ENCODE assay signal across 8 mouse cellular contexts in the genomic region with DNA sequence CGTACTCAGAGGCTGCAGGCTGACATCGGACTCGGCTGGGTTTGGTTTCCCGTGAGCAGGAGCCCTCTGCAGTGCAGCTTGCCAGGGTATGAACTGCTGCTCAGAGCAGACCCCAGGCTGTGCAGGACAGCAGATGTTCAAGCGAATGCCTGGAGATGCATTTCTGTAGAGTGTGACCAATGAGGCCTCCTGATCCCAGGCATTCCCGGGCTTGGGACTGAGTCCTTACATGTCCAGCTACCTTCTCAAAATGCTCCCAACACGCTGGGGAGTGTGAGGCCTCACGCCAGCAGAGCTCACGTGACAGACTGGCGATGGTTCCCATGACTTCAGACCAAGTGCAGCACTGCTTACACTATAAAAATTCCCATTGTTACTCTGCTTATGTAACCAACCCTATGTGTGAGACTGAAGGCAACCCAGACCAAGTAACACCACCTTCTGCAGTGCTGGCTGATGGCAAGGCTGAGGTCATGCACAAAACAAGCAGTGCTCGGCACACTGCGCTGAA.
DNase-seq lines count a peak whose midpoint lies in the region; ATAC-seq and TF ChIP-seq lines count a peak whose summit lies in the region.

No protein-coding gene starts in this region.

- H3K4me2 ChIP-seq in heart, embryonic 14.5 days (ENCODE audit: low read length), result 0 out of 2 replicates have a peak overlapping the region, but pooled peaks have one; percentile 15
- H3K4me2 ChIP-seq in limb, embryonic 15.5 days, result no peak overlapping the region
- no peak overlapping the region for H3K4me2 ChIP-seq in stomach, postnatal 0 days (replicated peaks; ENCODE audit: low read depth)

- ATAC-seq in heart, embryonic 14.5 days (ENCODE audit: insufficient number of reproducible peaks, insufficient read depth, low FRiP score, low read depth), result peak; percentile 38; the same call in 1 of the 2 replicates
- ATAC-seq in limb, embryonic 15.5 days (ENCODE audit: insufficient number of reproducible peaks, low FRiP score, low TSS enrichment, low read depth), result peak; percentile 53
- ATAC-seq in stomach, postnatal 0 days (ENCODE audit: low FRiP score, low TSS enrichment), result peak; percentile 83

- TF ChIP-seq EP300 in stomach, postnatal 0 days (optimal IDR thresholded peaks at IDR 0.05), result no peak

- H3K27ac ChIP-seq in heart, embryonic 14.5 days (replicated peaks in 1 of 2; ENCODE audit: control insufficient read depth in 1 of 2, insufficient read depth in 1 of 2, low read depth in 2 of 2, low read length in 2 of 2), result peak overlapping the region; percentile 70 to 92
- H3K27ac ChIP-seq in limb, embryonic 15.5 days, result peak overlapping the region; percentile 71
- H3K27ac ChIP-seq in stomach, postnatal 0 days (replicated peaks), result peak overlapping the region; percentile 83

- no peak overlapping the region for H3K4me3 ChIP-seq in heart, embryonic 14.5 days (ENCODE audit: control insufficient read depth in 1 of 2, insufficient read depth in 1 of 2, low read depth in 1 of 2, low read length in 2 of 2)
- no peak overlapping the region for H3K4me3 ChIP-seq in limb, embryonic 15.5 days
- H3K4me3 ChIP-seq in stomach, postnatal 0 days (ENCODE audit: low read depth, low read length), result no peak overlapping the region

- peaks cover 28 to 44% of the 10 kb centered on the region in 2 experiments for H3K4me1 ChIP-seq in heart, embryonic 14.5 days (ENCODE audit: control insufficient read depth in 2 of 2, insufficient read depth in 2 of 2, low read length in 2 of 2)
- peaks cover 39% of the 10 kb centered on the region for H3K4me1 ChIP-seq in limb, embryonic 15.5 days
- H3K4me1 ChIP-seq in stomach, postnatal 0 days (replicated peaks; ENCODE audit: control insufficient read depth, insufficient read depth), result peaks cover 12% of the 10 kb centered on the region; the same call in 1 of the 2 replicates

- peak; percentile 56 for DNase-seq in adrenal gland, postnatal 10 days
- DNase-seq in adrenal gland, postnatal 14 days, result no peak
- DNase-seq in Muller cell, postnatal 12 days (ENCODE audit: inconsistent ontology term), result peak; percentile 60
- peak; percentile 65 for DNase-seq in stomach, postnatal 0 days (ENCODE audit: low spot score)
- no peak for DNase-seq in urinary bladder, adult 18-20 months (ENCODE audit: low spot score in 2 of 2)
- DNase-seq in frontal cortex, postnatal 14 days (ENCODE audit: low spot score in 2 of 2), result no peak

- H3K36me3 ChIP-seq in heart, embryonic 14.5 days (ENCODE audit: control insufficient read depth, insufficient read depth, low read length), result no peaks in the 10 kb centered on the region
- H3K36me3 ChIP-seq in limb, embryonic 15.5 days, result no peaks in the 10 kb centered on the region
- no peaks in the 10 kb centered on the region for H3K36me3 ChIP-seq in stomach, postnatal 0 days (ENCODE audit: control insufficient read depth, insufficient read depth, low read length)

- H3K27me3 ChIP-seq in heart, embryonic 14.5 days (ENCODE audit: control insufficient read depth, insufficient read depth, low read length), result no peaks in the 10 kb centered on the region
- no peaks in the 10 kb centered on the region; the same call in 1 of the 2 replicates for H3K27me3 ChIP-seq in limb, embryonic 15.5 days
- no peaks in the 10 kb centered on the region for H3K27me3 ChIP-seq in stomach, postnatal 0 days (ENCODE audit: control insufficient read depth, insufficient read depth, low read length)

- TF ChIP-seq CTCF in stomach, postnatal 0 days (IDR thresholded peaks at IDR 0.05; ENCODE audit: low read depth), result no peak

- H3K9ac ChIP-seq in heart, embryonic 14.5 days (ENCODE audit: low read length), result 0 out of 2 replicates have a peak overlapping the region, but pooled peaks have one; percentile 10
- H3K9ac ChIP-seq in limb, embryonic 15.5 days, result no peak overlapping the region
- H3K9ac ChIP-seq in stomach, postnatal 0 days (ENCODE audit: low read length), result 0 out of 2 replicates have a peak overlapping the region, but pooled peaks have one; percentile 38

- H3K9me3 ChIP-seq in heart, embryonic 14.5 days (ENCODE audit: control insufficient read depth, low read length), result no peaks in the 10 kb centered on the region
- H3K9me3 ChIP-seq in limb, embryonic 15.5 days, result no peaks in the 10 kb centered on the region
- H3K9me3 ChIP-seq in stomach, postnatal 0 days (ENCODE audit: control insufficient read depth, low read length), result no peaks in the 10 kb centered on the region

- WGBS in heart, embryonic 14.5 days, result 40% methylated on average over 12 of the region's 12 CpGs
- 44% methylated on average over 12 of the region's 12 CpGs for WGBS in limb, embryonic 15.5 days
- 22% methylated on average over 12 of the region's 12 CpGs for WGBS in stomach, postnatal 0 days

Comparison
In these comparisons a context has a peak if more than half of its experiments do, and no peak if none do; other contexts are left out.
1. DNase-seq: peak in adrenal gland, postnatal 10 days (single experiment), Muller cell, postnatal 12 days (single experiment) and stomach, postnatal 0 days (single experiment); none in adrenal gland, postnatal 14 days (single experiment), urinary bladder, adult 18-20 months (0 of 2) and frontal cortex, postnatal 14 days (0 of 2).
2. Peak in every context shown above with its lines, with median percentiles within 50 percentile points of each other: ATAC-seq and H3K27ac ChIP-seq.